Mouse (Mus musculus) heart, embryonic 16.5 days (tissue): ENCODE measurements at regions not wholly inside any gene's neighbourhood (a gene's known extent, or its start where the extent isn't known, plus 50 kb on each side); places are given as distances from the start of the nearest gene placed in this dataset.

Experiments
- ATAC-seq: fragments of 200-750 bp; cut with Nextera tagmentation; replicated peaks from 2 replicates; pipeline ENCODE4 v1.8.0; 2017; ENCODE audit warnings: moderate number of reproducible peaks; ENCODE audit not compliant: insufficient read depth, low FRiP score; ENCODE audit errors: extremely low read depth
- H3K27ac ChIP-seq: fragments of 300-500 bp; sonication (generic); 2 replicates; pipeline ENCODE4 v1.5.1; 2014; ENCODE audit warnings: mild to moderate bottlenecking, low read length, control low read depth, moderate library complexity
- H3K27me3 ChIP-seq: fragments of 300-500 bp; sonication (generic); 2 replicates; pipeline ENCODE4 v1.6.1; 2014; ENCODE audit warnings: low read length, mixed read lengths; ENCODE audit not compliant: control insufficient read depth, insufficient read depth
- H3K36me3 ChIP-seq: fragments of 300-500 bp; sonication (generic); 2 replicates; pipeline ENCODE4 v1.6.1; 2014; ENCODE audit not compliant: control insufficient read depth, insufficient read depth
- H3K4me1 ChIP-seq: fragments of 300-500 bp; sonication (generic); 2 replicates; pipeline ENCODE4 v1.6.1; 2014; ENCODE audit warnings: low read length, mixed read lengths; ENCODE audit not compliant: control insufficient read depth, insufficient read depth
- H3K4me2 ChIP-seq: fragments of 300-500 bp; sonication (generic); 2 replicates; pipeline ENCODE4 v1.6.1; 2014; ENCODE audit warnings: low read depth, mild to moderate bottlenecking, control low read depth, low read length
- H3K4me3 ChIP-seq: fragments of 300-500 bp; sonication (generic); 2 replicates; pipeline ENCODE4 v1.5.1; 2014; ENCODE audit warnings: mild to moderate bottlenecking, control low read depth, low read length
- H3K9ac ChIP-seq: fragments of 300-500 bp; sonication (generic); 2 replicates; pipeline ENCODE4 v1.6.1; 2014; ENCODE audit warnings: low read length, control low read depth
- H3K9me3 ChIP-seq: fragments of 300-500 bp; sonication (generic); replicated peaks from 2 replicates; pipeline ENCODE4 v1.6.1; 2016; ENCODE audit warnings: low read length; ENCODE audit not compliant: control insufficient read depth
- WGBS: fragments of 180-500 bp; shearing (Covaris S2); extraction: QIAGEN DNeasy Blood & Tissue Kit; methylation state at CpG from one replicate; pipeline ENCODE4 v1.1.7; 2014; 5-methylcytosine and 5-hydroxymethylcytosine counted together

GRCm38 (mm10) chr8:31373140-31373787 lies 2055.2 kb upstream of the 5930422O12Rik start:
- Histone ChIP-seq H3K9me3 (no peaks in the 10 kb centered on the region), H3K4me1 (no peaks in the 10 kb centered on the region), H3K4me3 (no peak overlapping the region), H3K9ac (no peak overlapping the region), H3K4me2 (no peak overlapping the region), H3K36me3 (no peaks in the 10 kb centered on the region), H3K27ac (no peak overlapping the region), H3K27me3 (no peaks in the 10 kb centered on the region)
- no peak for ATAC-seq
- 56% methylated on average over 6 of the region's 6 CpGs for WGBS

- H3K4me3 ChIP-seq, result no peak overlapping the region
- no peaks in the 10 kb centered on the region for H3K9me3 ChIP-seq
- H3K4me2 ChIP-seq, result no peak overlapping the region
- H3K27me3 ChIP-seq, result no peaks in the 10 kb centered on the region
- no peaks in the 10 kb centered on the region for H3K36me3 ChIP-seq
- ATAC-seq, result no peak
- H3K9ac ChIP-seq, result no peak overlapping the region
- no peak overlapping the region for H3K27ac ChIP-seq
- H3K4me1 ChIP-seq, result no peaks in the 10 kb centered on the region
- 58% methylated on average over 2 of the region's 2 CpGs for WGBS
These were observed 2050.7 kb upstream of the 5930422O12Rik start for GRCm38 (mm10) chr8:31377698-31378334.

- H3K4me2 ChIP-seq, result no peak overlapping the region
- no peak overlapping the region for H3K4me3 ChIP-seq
- no peaks in the 10 kb centered on the region for H3K36me3 ChIP-seq
- no peak overlapping the region for H3K9ac ChIP-seq
- no peaks in the 10 kb centered on the region for H3K9me3 ChIP-seq
- H3K27ac ChIP-seq, result no peak overlapping the region
- no peak for ATAC-seq
- H3K4me1 ChIP-seq, result no peaks in the 10 kb centered on the region
- WGBS, result 74% methylated on average over 3 of the region's 3 CpGs
- no peaks in the 10 kb centered on the region for H3K27me3 ChIP-seq
These were observed 2023.7 kb upstream of the 5930422O12Rik start for GRCm38 (mm10) chr8:31404811-31405210.

- 71% methylated on average over 3 of the region's 3 CpGs for WGBS
- H3K4me1 ChIP-seq, result no peaks in the 10 kb centered on the region
- no peak overlapping the region for H3K4me3 ChIP-seq
- no peaks in the 10 kb centered on the region for H3K36me3 ChIP-seq
- no peak overlapping the region for H3K9ac ChIP-seq
- no peak overlapping the region for H3K27ac ChIP-seq
- no peaks in the 10 kb centered on the region for H3K27me3 ChIP-seq
- H3K9me3 ChIP-seq, result no peaks in the 10 kb centered on the region
- no peak overlapping the region for H3K4me2 ChIP-seq
- no peak for ATAC-seq
These were observed 2006.3 kb upstream of the 5930422O12Rik start for GRCm38 (mm10) chr8:31422241-31422640.

- Histone ChIP-seq H3K4me3 (no peak overlapping the region), H3K4me1 (no peaks in the 10 kb centered on the region), H3K9ac (no peak overlapping the region), H3K27ac (no peak overlapping the region), H3K27me3 (no peaks in the 10 kb centered on the region), H3K36me3 (no peaks in the 10 kb centered on the region), H3K9me3 (no peaks in the 10 kb centered on the region), H3K4me2 (no peak overlapping the region)
- 85% methylated on average over 4 of the region's 4 CpGs for WGBS
- no peak for ATAC-seq
These were observed 2000.8 kb upstream of the 5930422O12Rik start for GRCm38 (mm10) chr8:31427706-31428105.

GRCm38 (mm10) chr8:31436445-31437191 lies 1991.9 kb upstream of the 5930422O12Rik start:
- WGBS, result 83% methylated on average over 10 of the region's 10 CpGs
- no peak for ATAC-seq
- Histone ChIP-seq H3K9ac (no peak overlapping the region), H3K9me3 (no peaks in the 10 kb centered on the region), H3K27me3 (no peaks in the 10 kb centered on the region), H3K4me2 (no peak overlapping the region), H3K27ac (no peak overlapping the region), H3K4me3 (no peak overlapping the region), H3K4me1 (no peaks in the 10 kb centered on the region), H3K36me3 (no peaks in the 10 kb centered on the region)

GRCm38 (mm10) chr8:31444834-31445233 lies 1983.7 kb upstream of the 5930422O12Rik start:
- 57% methylated on average over 1 of the region's 1 CpGs for whole genome bisulfite sequencing
- no peaks in the 10 kb centered on the region for H3K36me3 ChIP-seq
- H3K4me2 ChIP-seq, result no peak overlapping the region
- H3K9me3 ChIP-seq, result no peaks in the 10 kb centered on the region
- ATAC-seq, result no peak
- no peak overlapping the region for H3K27ac ChIP-seq
- H3K9ac ChIP-seq, result no peak overlapping the region
- no peaks in the 10 kb centered on the region for H3K27me3 ChIP-seq
- H3K4me1 ChIP-seq, result no peaks in the 10 kb centered on the region
- H3K4me3 ChIP-seq, result no peak overlapping the region

GRCm38 (mm10) chr8:31447984-31448383 lies 1980.5 kb upstream of the 5930422O12Rik start:
- H3K27ac ChIP-seq, result no peak overlapping the region
- ATAC-seq, result no peak
- 86% methylated on average over 2 of the region's 2 CpGs for WGBS
- H3K27me3 ChIP-seq, result no peaks in the 10 kb centered on the region
- H3K9ac ChIP-seq, result no peak overlapping the region
- H3K36me3 ChIP-seq, result no peaks in the 10 kb centered on the region
- H3K4me3 ChIP-seq, result no peak overlapping the region
- H3K4me2 ChIP-seq, result no peak overlapping the region
- H3K4me1 ChIP-seq, result no peaks in the 10 kb centered on the region
- H3K9me3 ChIP-seq, result no peaks in the 10 kb centered on the region

GRCm38 (mm10) chr8:31454736-31455391 lies 1973.6 kb upstream of the 5930422O12Rik start:
- no peak overlapping the region for H3K4me3 ChIP-seq

More at GRCm38 (mm10) chr8:31454736-31455391, 1973.6 kb upstream of the 5930422O12Rik start:
- ATAC-seq, result no peak
- Histone ChIP-seq H3K36me3 (no peaks in the 10 kb centered on the region), H3K27ac (no peak overlapping the region), H3K9me3 (no peaks in the 10 kb centered on the region), H3K4me1 (no peaks in the 10 kb centered on the region), H3K27me3 (no peaks in the 10 kb centered on the region), H3K9ac (no peak overlapping the region), H3K4me2 (no peak overlapping the region)
- 80% methylated on average over 16 of the region's 16 CpGs for WGBS
